Mouse (Mus musculus) neural tube, embryonic 14.5 days (tissue): Measurements from ENCODE around the gene Galns. TPM values are rescaled to one million over a fixed set of nuclear protein-coding genes. Genes with fewer than 3 reads are reported as not detected.

Experiments used
- ATAC-seq: fragments of 200-750 bp; cut with Nextera tagmentation; 2 replicates; pipeline ENCODE4 v1.8.0; 2017; ENCODE audit warnings: low read depth, mild to moderate bottlenecking, moderate TSS enrichment, moderate library complexity
- H3K27ac ChIP-seq: fragments of 300-500 bp; sonication (generic); 2 replicates; pipeline ENCODE4 v1.5.1; 2014; ENCODE audit warnings: low read depth, mild to moderate bottlenecking, control low read depth, low read length, moderate library complexity, mixed read lengths
- H3K27me3 ChIP-seq: fragments of 300-500 bp; sonication (generic); 2 replicates; pipeline ENCODE4 v1.6.1; 2014; ENCODE audit warnings: low read length; ENCODE audit not compliant: control insufficient read depth, insufficient read depth
- H3K36me3 ChIP-seq: fragments of 300-500 bp; sonication (generic); 2 replicates; pipeline ENCODE4 v1.6.1; 2014; ENCODE audit warnings: low read length, mixed read lengths; ENCODE audit not compliant: control insufficient read depth, insufficient read depth
- H3K4me1 ChIP-seq: fragments of 300-500 bp; sonication (generic); 2 replicates; pipeline ENCODE4 v1.6.1; 2014; ENCODE audit warnings: low read length; ENCODE audit not compliant: control insufficient read depth, insufficient read depth
- H3K4me2 ChIP-seq: fragments of 300-500 bp; sonication (generic); 2 replicates; pipeline ENCODE4 v1.6.1; 2014; ENCODE audit warnings: mild to moderate bottlenecking, low read depth, low read length, control low read depth
- H3K4me3 ChIP-seq: fragments of 300-500 bp; sonication (generic); 2 replicates; pipeline ENCODE4 v1.5.1; 2014; ENCODE audit warnings: low read depth, low read length, control low read depth, mixed read lengths
- H3K9ac ChIP-seq: fragments of 300-500 bp; sonication (generic); replicated peaks from 2 replicates; pipeline ENCODE4 v1.6.1; 2014; ENCODE audit warnings: low read depth, mild to moderate bottlenecking, control low read depth, low read length, mixed read lengths
- H3K9me3 ChIP-seq: fragments of 300-500 bp; sonication (generic); 2 replicates; pipeline ENCODE4 v1.6.1; 2016; ENCODE audit warnings: low read length; ENCODE audit not compliant: control insufficient read depth
- WGBS: fragments of 180-500 bp; shearing (Covaris S2); extraction: QIAGEN DNeasy Blood & Tissue Kit; methylation state at CpG from one replicate; pipeline ENCODE4 v1.1.7; 2014; 5-methylcytosine and 5-hydroxymethylcytosine counted together
- polyA plus RNA-seq: library from polyadenylated mRNA; unstranded; fragments of >200 nt; fragmentation: Nextera tagmentation; extraction: Ambion mirVana; gene quantifications from 2 replicates; pipeline ENCODE4 v1.2.1, GENCODE M21; 2014

Galns gene
- polyA plus RNA-seq, 1 experiment from 2014 or later = 7.1 TPM

DNA sequence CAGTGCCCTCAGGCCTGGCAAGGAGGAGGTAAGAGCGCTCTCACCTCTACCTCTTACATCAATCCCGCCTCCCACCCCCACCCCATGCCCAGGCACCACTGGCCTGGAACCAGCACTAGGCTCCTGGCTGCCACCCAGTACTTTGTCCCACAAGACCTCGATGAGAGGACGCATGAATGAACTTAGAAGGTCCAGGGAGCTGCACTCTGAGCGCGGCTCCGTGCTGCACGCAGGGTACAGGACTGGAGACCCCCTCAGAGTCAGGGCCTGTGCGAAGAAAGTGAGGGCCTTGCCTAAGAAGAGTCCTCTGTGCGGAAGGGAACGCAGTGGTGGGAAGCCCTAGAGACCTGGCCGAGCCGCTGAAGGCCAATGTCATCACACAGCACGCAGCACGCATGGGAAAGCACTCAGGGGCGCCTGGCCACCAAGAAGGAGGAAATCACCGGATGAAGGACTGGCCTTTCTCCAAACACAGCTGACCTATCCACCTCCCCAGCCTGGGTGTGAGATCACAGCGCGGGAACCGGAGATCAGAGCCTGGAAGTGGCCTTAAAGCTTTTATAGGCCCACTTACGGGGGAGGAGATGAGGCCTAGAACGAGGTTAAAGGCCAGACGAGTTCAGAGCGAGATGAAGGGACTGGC, 64.3 kb downstream of the Galns start:
- 60% methylated on average over 24 of the region's 24 CpGs for WGBS
- Histone ChIP-seq H3K27me3 (peaks cover 19% of the 10 kb centered on the region), H3K27ac (no peak overlapping the region), H3K4me3 (no peak overlapping the region), H3K4me2 (no peak overlapping the region; the same call in 1 of the 2 replicates), H3K4me1 (0 out of 2 replicates have a peak, but pooled peaks cover 2% of the 10 kb centered on the region), H3K9me3 (no peaks in the 10 kb centered on the region), H3K9ac (no peak overlapping the region), H3K36me3 (no peaks in the 10 kb centered on the region)
- ATAC-seq = no peak

DNA sequence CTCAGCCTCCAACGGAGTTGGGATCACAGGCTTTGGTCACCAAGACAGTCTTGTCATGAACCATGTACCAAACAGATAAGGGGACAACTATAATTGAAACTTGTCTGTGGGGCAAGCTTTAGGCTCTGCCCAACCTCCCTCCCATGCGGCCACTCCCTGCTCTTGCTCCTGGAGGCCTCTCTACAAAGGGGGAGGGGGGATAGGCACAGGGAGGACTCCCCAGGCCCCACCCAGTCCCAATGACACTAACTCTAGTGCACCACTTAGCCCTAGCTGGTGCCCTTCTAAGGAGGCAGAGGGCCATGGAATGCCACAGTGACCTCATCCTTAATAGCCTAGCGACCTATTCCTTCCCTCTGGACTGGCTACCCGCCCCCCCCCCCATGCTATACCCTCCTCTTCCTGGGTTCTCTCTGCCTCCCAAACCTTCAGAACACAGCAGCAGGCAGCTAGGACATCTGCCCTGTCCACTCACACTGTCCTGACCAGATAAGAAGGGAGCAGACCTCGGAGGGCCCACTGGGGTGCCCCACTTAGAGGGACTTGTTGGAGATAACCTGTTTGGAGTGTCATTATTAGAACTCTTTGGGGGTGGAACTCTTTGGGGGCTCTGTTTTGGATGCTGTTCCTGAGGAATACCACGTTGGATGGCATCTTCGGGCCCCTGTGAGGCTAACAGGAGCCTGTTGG, 65.1 kb downstream of the Galns start:
- Histone ChIP-seq H3K4me1 (0 out of 2 replicates have a peak, but pooled peaks cover 2% of the 10 kb centered on the region), H3K9me3 (no peaks in the 10 kb centered on the region), H3K27me3 (peaks cover 12% of the 10 kb centered on the region; the same call in 1 of the 2 replicates), H3K4me2 (no peak overlapping the region), H3K27ac (no peak overlapping the region), H3K4me3 (no peak overlapping the region), H3K9ac (no peak overlapping the region), H3K36me3 (no peaks in the 10 kb centered on the region)
- no peak for ATAC-seq
- 92% methylated on average over 6 of the region's 7 CpGs for WGBS

DNA sequence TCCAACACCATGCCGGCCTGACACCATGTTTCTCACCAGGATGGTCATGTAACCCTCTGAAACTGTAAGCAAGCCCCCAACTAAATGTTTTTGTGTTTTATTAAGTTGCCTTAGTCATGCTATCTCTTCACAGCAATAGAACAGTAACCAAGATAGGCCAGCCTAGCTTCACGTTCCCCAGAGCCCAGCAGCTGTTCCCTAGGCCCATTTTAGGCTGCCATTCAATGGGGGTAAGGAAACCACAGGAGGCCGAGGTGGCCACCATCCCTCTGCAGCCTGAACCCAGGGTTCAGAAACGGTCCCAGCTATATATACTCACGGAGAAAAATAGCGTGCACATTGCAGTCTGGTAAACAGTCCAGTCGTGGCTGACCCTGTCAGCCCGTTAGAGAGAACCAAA, 67.1 kb downstream of the Galns start:
- Histone ChIP-seq H3K36me3 (no peaks in the 10 kb centered on the region), H3K27ac (no peak overlapping the region), H3K27me3 (no peaks in the 10 kb centered on the region), H3K9me3 (no peaks in the 10 kb centered on the region), H3K9ac (no peak overlapping the region), H3K4me2 (no peak overlapping the region), H3K4me1 (no peaks in the 10 kb centered on the region), H3K4me3 (no peak overlapping the region)
- no peak for ATAC-seq
- 91% methylated on average over 8 of the region's 8 CpGs for WGBS

DNA sequence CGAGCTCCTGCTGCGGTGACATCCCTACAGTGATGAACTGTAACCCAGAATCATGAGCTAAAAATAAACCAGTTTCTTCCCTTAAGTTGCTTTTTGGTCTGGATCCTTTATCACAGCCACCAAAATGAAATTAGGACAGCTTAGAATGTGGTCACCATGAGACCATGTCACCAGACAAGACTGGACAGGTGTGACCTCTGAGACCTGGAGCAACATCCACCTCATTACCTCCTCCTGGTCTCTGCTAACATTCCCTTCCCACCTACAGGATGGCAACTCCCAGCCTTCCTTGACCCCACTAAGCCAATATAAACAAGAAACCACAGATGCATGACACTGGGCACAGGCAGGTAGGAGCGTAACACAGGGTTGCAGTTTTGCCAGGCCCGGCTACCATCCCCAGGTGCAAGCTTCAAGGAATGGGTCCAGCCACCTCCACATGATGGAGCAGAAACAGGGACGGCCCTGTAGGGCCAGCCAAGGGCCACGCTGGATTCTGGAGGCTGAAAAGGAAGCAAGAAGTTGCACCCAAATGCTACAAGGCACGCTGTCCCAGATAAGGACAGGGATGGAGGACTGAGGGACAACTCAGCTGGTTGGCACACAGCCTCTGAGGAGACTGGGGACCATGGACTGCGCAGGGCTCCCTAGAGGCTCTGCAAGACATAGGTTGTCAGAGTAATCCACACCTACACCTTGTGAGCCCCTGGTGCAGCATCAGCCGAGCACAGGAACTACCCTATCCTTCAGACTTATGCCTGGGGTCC, 72.8 kb downstream of the Galns start:
- Histone ChIP-seq H3K27me3 (no peaks in the 10 kb centered on the region), H3K36me3 (no peaks in the 10 kb centered on the region), H3K27ac (no peak overlapping the region), H3K4me1 (no peaks in the 10 kb centered on the region), H3K4me3 (no peak overlapping the region), H3K9ac (no peak overlapping the region), H3K9me3 (no peaks in the 10 kb centered on the region), H3K4me2 (no peak overlapping the region)
- WGBS = 95% methylated on average over 9 of the region's 9 CpGs
- no peak for ATAC-seq

DNA sequence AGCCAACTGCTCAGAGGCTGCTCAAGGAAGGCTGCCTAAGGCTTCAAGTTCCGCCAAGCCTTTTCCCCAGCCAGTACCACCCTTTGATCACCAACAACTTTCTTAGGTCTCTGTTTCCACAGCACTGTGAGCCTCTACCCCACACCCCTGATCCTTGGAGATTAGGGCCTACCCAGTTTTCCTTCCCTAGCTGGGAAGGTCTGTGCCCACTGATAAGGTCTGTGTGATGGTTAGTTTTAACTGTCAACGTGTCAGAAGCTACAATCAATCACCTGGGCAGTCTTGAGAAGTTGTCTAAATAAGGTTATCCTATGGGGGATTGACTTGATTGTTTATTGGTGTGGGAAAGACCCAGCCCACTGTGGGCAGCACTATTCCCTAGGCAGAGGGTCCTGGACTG, 73.5 kb downstream of the Galns start:
- 88% methylated on average over 2 of the region's 2 CpGs for WGBS

DNA sequence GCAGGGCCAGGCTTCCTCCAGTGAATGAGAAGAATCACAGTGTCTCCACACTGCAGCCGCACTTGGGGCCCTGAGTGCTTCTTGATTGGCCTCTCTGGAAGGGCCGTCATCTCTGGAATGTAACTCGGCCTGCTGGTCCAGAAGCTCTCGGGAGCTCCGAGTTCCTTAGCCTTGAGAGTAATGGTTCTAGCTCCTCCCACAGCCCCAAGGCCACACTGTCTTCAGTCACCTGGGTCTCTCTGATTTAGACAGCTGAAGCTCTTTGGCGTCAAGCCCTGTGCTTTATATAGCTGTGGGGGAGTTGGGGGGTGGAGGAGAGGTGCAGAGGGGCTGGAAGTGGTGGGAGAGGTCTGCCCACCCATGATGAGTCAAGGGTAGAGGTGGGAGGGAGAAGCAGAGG, 74.2 kb downstream of the Galns start:
- no peaks in the 10 kb centered on the region for H3K27me3 ChIP-seq
- no peak overlapping the region for H3K27ac ChIP-seq
- no peak overlapping the region for H3K9ac ChIP-seq
- H3K4me1 ChIP-seq = no peaks in the 10 kb centered on the region
- H3K4me3 ChIP-seq = no peak overlapping the region
- no peaks in the 10 kb centered on the region for H3K9me3 ChIP-seq
- H3K4me2 ChIP-seq = no peak overlapping the region
- H3K36me3 ChIP-seq = no peaks in the 10 kb centered on the region
- WGBS = 46% methylated on average over 6 of the region's 6 CpGs
- no peak for ATAC-seq

More for the DNA sequence above, 73.5 kb downstream of the Galns start:
- Histone ChIP-seq H3K4me3 (no peak overlapping the region), H3K9ac (no peak overlapping the region), H3K4me1 (no peaks in the 10 kb centered on the region), H3K27me3 (no peaks in the 10 kb centered on the region), H3K27ac (no peak overlapping the region), H3K36me3 (no peaks in the 10 kb centered on the region), H3K9me3 (no peaks in the 10 kb centered on the region), H3K4me2 (no peak overlapping the region)
- no peak for ATAC-seq

DNA sequence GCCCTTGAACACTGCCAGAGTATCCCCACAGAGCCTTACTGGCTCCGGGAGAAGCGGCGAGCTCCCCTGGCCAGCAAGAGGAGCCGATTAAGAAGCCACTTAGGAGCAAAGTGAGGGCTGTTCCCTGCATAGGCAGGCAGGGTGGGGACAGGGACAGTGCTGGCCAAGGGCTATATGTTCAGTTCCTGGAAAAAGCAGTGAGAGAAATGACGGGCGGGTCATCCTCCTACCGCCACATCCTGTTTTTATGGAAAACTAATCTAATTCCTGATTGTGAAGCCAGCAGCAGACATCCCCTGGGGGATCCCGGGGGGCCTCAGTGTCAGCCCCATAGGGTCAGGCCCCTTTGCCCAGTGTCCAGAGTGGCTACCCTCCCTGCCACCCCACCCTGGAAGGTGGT, 80.0 kb downstream of the Galns start:
- H3K4me1 ChIP-seq = no peaks in the 10 kb centered on the region
- no peak overlapping the region for H3K9ac ChIP-seq
- H3K27ac ChIP-seq = no peak overlapping the region
- no peak overlapping the region for H3K4me3 ChIP-seq
- H3K36me3 ChIP-seq = no peaks in the 10 kb centered on the region
- no peaks in the 10 kb centered on the region for H3K27me3 ChIP-seq
- no peak overlapping the region for H3K4me2 ChIP-seq
- no peak for ATAC-seq
- H3K9me3 ChIP-seq = no peaks in the 10 kb centered on the region
- 87% methylated on average over 8 of the region's 8 CpGs for WGBS

DNA sequence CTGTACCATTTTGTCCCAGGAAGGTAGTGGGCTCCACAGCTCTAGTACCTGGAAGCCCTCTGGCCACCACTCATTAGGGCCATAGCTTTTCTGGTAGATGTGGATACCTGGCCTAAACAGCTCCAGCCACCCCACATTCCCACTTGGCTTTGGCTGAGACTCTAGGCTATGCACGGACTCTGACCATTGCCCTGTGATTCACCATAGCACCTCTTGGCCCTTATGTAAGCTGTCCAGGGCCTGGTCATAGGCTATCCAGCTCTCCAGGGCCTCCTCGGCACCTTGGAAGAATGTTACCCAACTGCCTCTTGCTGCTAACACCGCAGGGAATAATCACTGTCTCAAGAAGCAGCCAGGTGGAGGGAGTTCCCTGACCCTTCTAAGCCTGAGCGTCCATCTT, 82.1 kb downstream of the Galns start:
- Histone ChIP-seq H3K9ac (no peak overlapping the region), H3K4me1 (peaks cover 9% of the 10 kb centered on the region; the same call in 1 of the 2 replicates), H3K4me3 (no peak overlapping the region), H3K9me3 (no peaks in the 10 kb centered on the region), H3K27me3 (no peaks in the 10 kb centered on the region), H3K36me3 (no peaks in the 10 kb centered on the region), H3K4me2 (no peak overlapping the region), H3K27ac (no peak overlapping the region)
- 93% methylated on average over 4 of the region's 4 CpGs for WGBS
- no peak for ATAC-seq
